Mouse (Mus musculus): ENCODE measurements around the gene Eipr1. TPM values are rescaled to one million over a fixed set of nuclear protein-coding genes. Genes with fewer than 3 reads are reported as not detected.

The Eipr1 gene
- polyA plus RNA-seq, 1 experiment from 2014 or later, result 24.9 TPM

DNA sequence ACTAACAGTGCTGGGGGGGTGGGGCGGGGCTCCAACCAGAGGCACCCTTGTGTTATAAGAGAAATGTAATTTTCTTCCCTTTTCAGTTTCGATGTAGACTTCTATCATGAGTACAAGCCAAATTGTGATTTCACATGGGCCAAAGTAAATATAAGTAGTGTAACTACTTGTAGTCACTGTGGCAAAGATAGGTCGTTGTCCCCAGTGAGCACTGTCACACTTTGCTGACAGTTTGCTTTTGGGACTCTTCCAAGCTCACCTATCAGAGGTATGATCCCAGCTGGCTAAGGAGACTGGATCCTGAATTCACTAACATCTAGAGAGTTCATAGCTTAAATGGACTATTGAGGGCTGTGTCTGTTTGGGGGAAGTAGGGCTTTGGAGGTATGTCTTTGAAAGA lies 49.3 kb downstream of the Eipr1 start:
- Histone ChIP-seq H3K9ac (ENCODE audit: low read length) (no peak overlapping the region), H3K27ac (ENCODE audit: low read length) (no peak overlapping the region), H3K4me3 (ENCODE audit: low read length) (no peak overlapping the region), H3K9me3 (replicated peaks; ENCODE audit: control insufficient read depth, low read length) (peaks cover 3% of the 10 kb centered on the region; the same call in 1 of the 2 replicates), H3K27me3 (ENCODE audit: control insufficient read depth, insufficient read depth, low read length) (no peaks in the 10 kb centered on the region), H3K4me1 (ENCODE audit: control insufficient read depth, insufficient read depth, low read length) (peaks cover 14% of the 10 kb centered on the region), H3K36me3 (ENCODE audit: control insufficient read depth, insufficient read depth) (no peaks in the 10 kb centered on the region), H3K4me2 (ENCODE audit: low read depth, low read length) (no peak overlapping the region)
- no peak for ATAC-seq (replicated peaks; ENCODE audit: extremely low read depth, insufficient read depth, low FRiP score)
- 65% methylated on average over 3 of the region's 3 CpGs for WGBS

DNA sequence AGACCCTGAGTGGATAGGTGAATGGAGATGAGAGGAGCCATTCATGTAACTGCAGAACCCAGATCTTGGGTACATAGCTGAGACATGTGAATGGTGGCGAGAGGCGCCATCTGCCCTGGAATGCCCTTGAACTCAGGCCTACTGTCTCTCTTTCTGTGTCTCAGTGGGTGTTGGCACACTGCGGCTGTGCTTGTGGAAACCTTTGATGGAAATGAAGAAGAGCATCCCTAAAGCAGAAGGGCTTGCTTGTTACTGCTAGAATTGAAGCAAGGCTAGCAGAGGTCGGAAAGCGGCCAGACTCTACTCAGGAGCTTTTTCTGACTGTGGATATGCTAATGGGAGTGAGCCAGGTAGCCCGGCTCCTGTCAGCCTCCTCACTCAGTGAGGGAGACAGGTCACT lies 50.1 kb downstream of the Eipr1 start:
- Histone ChIP-seq H3K36me3 (ENCODE audit: control insufficient read depth, insufficient read depth) (no peaks in the 10 kb centered on the region), H3K4me2 (ENCODE audit: low read depth, low read length) (no peak overlapping the region), H3K4me1 (ENCODE audit: control insufficient read depth, insufficient read depth, low read length) (peaks cover 14% of the 10 kb centered on the region), H3K9ac (ENCODE audit: low read length) (no peak overlapping the region), H3K9me3 (replicated peaks; ENCODE audit: control insufficient read depth, low read length) (peaks cover 3% of the 10 kb centered on the region; the same call in 1 of the 2 replicates), H3K27ac (ENCODE audit: low read length) (no peak overlapping the region), H3K27me3 (ENCODE audit: control insufficient read depth, insufficient read depth, low read length) (no peaks in the 10 kb centered on the region), H3K4me3 (ENCODE audit: low read length) (no peak overlapping the region)
- 93% methylated on average over 6 of the region's 6 CpGs for WGBS
- no peak for ATAC-seq (replicated peaks; ENCODE audit: extremely low read depth, insufficient read depth, low FRiP score)

DNA sequence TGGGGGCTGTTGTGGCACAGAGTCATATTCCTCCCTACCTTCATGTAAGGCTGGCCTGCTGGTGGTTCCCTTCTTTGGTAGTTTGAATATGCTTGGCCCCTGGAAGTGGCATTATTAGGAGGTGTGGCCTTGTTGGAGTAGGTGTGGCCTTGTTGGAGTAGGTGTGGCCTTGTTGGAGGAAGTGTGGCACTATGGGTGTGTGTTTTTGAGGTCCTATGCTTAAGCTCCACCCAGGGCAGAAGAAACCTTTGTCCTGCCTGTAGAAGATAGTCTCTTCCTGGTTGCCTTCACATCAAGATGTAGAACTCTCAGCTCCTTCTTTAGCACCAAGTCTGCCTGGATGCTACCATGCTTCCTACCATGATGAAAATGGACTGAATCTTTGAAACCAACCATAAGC lies 51.4 kb downstream of the Eipr1 start:
- H3K9ac ChIP-seq (ENCODE audit: low read length), result no peak overlapping the region
- no peaks in the 10 kb centered on the region for H3K27me3 ChIP-seq (ENCODE audit: control insufficient read depth, insufficient read depth, low read length)
- ATAC-seq (replicated peaks; ENCODE audit: extremely low read depth, insufficient read depth, low FRiP score), result no peak
- no peak overlapping the region for H3K4me3 ChIP-seq (ENCODE audit: low read length)
- H3K27ac ChIP-seq (ENCODE audit: low read length), result no peak overlapping the region
- H3K36me3 ChIP-seq (ENCODE audit: control insufficient read depth, insufficient read depth), result no peaks in the 10 kb centered on the region
- H3K4me1 ChIP-seq (ENCODE audit: control insufficient read depth, insufficient read depth, low read length), result peaks cover 14% of the 10 kb centered on the region
- peaks cover 3% of the 10 kb centered on the region; the same call in 1 of the 2 replicates for H3K9me3 ChIP-seq (replicated peaks; ENCODE audit: control insufficient read depth, low read length)
- H3K4me2 ChIP-seq (ENCODE audit: low read depth, low read length), result no peak overlapping the region

DNA sequence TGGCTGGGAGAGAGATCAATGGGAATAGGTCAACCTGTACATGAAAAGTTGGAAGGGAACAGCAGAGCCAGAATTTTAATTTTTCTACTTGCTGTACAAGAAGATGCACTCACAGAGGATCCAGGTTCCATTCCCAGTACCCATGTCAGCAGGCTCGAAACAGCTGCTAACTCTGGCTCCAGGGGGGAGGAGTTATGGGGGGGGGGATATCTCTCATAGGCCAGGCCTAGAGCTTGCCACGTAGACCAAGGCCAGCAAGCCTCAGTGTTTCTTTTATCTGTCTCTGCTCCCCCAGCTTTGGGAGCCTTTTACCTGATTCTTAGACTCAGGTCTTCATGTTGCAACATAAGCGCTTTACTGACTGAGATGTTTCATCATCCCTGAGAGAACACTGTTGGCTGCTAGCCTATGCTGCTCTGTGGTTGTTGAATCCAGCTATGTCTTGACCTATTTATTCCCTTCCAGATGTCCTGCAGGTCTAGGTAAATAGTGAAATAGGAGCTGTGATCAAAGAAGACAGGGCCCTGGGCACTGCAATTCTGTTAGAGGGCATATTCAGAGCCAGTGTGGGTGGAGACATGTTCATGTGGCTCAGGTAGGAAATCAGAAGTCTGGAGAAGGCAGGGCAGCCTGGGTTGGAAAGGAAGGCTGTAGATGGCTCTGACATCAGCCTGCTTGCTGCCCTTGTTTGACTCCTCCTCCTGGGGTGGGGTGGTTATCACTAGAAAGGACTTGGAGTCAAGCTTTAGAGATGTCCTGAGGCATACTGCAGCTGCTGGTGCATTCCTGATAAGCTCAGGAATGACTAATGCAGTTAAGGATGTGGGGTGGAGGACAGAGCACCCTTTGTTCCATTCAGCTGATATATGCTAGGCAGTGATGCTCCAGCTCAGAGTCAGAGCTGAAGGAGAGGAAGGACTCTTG lies 53.2 kb downstream of the Eipr1 start:
- ATAC-seq (replicated peaks; ENCODE audit: extremely low read depth, insufficient read depth, low FRiP score), result peak; percentile 37; the same call in 1 of the 2 replicates

DNA sequence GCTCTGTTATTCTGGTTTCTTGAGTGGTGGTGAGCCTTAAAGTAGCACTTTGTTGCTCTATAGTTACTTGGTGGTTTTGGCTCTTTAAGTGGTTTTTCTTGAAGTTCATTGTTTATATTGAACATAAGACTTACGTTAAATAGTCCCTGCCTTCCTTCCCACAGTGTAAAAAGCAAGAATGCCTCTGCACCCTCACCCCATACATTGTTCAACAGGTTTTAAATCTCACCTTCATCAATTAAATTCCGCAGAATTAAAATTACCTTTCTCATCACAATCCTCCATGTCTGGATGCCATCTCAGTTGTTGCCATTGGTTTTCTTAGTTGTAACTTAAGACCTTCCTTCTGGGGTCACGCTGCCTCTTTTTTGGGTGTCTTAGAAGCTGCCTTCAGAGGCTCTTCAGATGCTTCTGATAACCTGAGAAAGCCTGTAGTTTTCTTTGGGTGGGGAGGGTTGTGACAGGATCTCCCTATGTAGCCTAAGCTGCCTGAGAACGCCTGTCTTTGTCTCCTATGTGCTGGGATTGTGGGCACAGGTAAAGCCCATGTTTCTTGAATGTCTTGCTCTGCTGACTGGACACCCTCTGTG lies 57.3 kb downstream of the Eipr1 start:
- Histone ChIP-seq H3K9me3 (replicated peaks; ENCODE audit: control insufficient read depth, low read length) (no peaks in the 10 kb centered on the region), H3K4me2 (ENCODE audit: low read depth, low read length) (no peak overlapping the region), H3K27me3 (ENCODE audit: control insufficient read depth, insufficient read depth, low read length) (no peaks in the 10 kb centered on the region), H3K27ac (ENCODE audit: low read length) (no peak overlapping the region), H3K4me3 (ENCODE audit: low read length) (no peak overlapping the region), H3K4me1 (ENCODE audit: control insufficient read depth, insufficient read depth, low read length) (peaks cover 17% of the 10 kb centered on the region), H3K36me3 (ENCODE audit: control insufficient read depth, insufficient read depth) (no peaks in the 10 kb centered on the region), H3K9ac (ENCODE audit: low read length) (no peak overlapping the region)
- no peak for ATAC-seq (replicated peaks; ENCODE audit: extremely low read depth, insufficient read depth, low FRiP score)
- WGBS, result 82% methylated on average over 4 of the region's 4 CpGs

More for the DNA sequence above, 53.2 kb downstream of the Eipr1 start:
- Histone ChIP-seq H3K36me3 (ENCODE audit: control insufficient read depth, insufficient read depth) (no peaks in the 10 kb centered on the region), H3K9me3 (replicated peaks; ENCODE audit: control insufficient read depth, low read length) (no peaks in the 10 kb centered on the region), H3K4me3 (ENCODE audit: low read length) (no peak overlapping the region), H3K4me1 (ENCODE audit: control insufficient read depth, insufficient read depth, low read length) (peaks cover 14% of the 10 kb centered on the region), H3K9ac (ENCODE audit: low read length) (no peak overlapping the region), H3K27me3 (ENCODE audit: control insufficient read depth, insufficient read depth, low read length) (no peaks in the 10 kb centered on the region), H3K27ac (ENCODE audit: low read length) (0 out of 2 replicates have a peak overlapping the region, but pooled peaks have one; percentile 9), H3K4me2 (ENCODE audit: low read depth, low read length) (no peak overlapping the region)
- 62% methylated on average over 3 of the region's 3 CpGs for whole genome bisulfite sequencing

DNA sequence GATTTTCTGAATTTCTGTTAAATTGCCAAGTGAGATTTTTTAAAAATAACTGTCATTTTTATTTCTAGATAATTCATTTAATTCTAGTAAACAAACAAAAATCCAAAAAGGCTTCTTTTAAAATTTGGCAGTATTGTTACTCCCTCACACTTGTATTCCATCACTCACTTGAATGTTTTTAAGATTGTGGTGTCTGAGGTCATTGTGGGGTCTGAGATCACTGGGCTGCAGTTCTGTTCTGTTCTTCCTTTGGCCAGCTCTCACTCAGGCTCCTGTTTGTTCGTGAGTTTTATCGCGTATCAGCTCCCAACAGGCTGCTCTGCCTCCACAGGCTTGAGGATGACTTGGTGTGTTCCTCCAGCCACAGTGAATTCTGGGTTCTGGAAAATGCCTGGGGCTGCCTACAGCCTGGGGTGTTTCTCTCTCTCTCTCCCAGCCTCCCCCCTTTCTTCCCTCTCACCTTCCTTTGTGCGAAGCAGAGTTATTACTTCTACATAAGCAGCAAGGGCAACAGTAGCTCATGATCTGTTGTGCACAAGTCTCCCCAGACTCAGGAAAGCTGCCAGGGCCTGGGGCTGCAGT lies 58.2 kb downstream of the Eipr1 start:
- H3K27ac ChIP-seq (ENCODE audit: low read length), result no peak overlapping the region
- H3K9me3 ChIP-seq (replicated peaks; ENCODE audit: control insufficient read depth, low read length), result no peaks in the 10 kb centered on the region
- H3K4me1 ChIP-seq (ENCODE audit: control insufficient read depth, insufficient read depth, low read length), result peaks cover 13% of the 10 kb centered on the region
- no peak overlapping the region for H3K4me3 ChIP-seq (ENCODE audit: low read length)
- no peaks in the 10 kb centered on the region for H3K36me3 ChIP-seq (ENCODE audit: control insufficient read depth, insufficient read depth)
- peak; percentile 31; the same call in 1 of the 2 replicates for ATAC-seq (replicated peaks; ENCODE audit: extremely low read depth, insufficient read depth, low FRiP score)
- H3K9ac ChIP-seq (ENCODE audit: low read length), result no peak overlapping the region; the same call in 1 of the 2 replicates
- no peaks in the 10 kb centered on the region for H3K27me3 ChIP-seq (ENCODE audit: control insufficient read depth, insufficient read depth, low read length)
- no peak overlapping the region for H3K4me2 ChIP-seq (ENCODE audit: low read depth, low read length)
- WGBS, result 36% methylated on average over 4 of the region's 4 CpGs

DNA sequence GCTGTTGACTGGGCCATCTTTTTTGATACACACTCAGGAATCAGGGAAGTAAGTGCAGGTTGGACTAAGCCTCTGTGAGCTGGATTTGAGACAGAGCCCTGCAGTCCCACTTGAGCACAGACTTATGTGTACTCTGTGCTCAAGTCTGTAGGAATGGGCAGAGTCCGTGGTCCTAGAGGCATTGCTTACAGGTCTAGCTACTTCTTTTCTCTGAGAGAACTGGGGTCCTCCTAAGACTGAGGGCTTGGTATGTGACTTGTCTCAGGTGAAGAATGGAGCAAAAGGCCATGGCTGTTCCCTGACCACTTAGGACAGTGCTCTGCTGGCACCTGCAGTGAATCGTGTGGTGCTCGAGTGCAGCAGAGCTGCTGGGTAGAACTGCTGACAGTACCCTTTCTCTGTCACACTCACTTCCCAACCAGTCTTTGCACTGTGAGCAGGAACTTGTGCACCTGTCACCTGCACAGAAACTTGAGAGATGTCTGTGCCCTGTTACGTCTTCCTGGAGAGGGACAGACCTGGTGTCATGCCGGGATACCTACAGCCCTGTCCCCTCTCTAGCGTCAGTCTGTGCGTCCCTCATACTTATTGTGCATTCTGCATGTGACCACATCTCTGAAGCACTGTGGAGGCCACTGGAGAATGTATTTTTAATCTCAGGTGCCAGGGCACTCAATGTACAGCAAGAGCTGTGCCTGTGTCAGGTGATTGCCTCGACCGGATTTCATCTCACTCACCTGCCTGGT lies 65.3 kb downstream of the Eipr1 start:
- Histone ChIP-seq H3K9me3 (replicated peaks; ENCODE audit: control insufficient read depth, low read length) (no peaks in the 10 kb centered on the region), H3K4me2 (ENCODE audit: low read depth, low read length) (no peak overlapping the region; the same call in 1 of the 2 replicates), H3K27ac (ENCODE audit: low read length) (no peak overlapping the region), H3K4me1 (ENCODE audit: control insufficient read depth, insufficient read depth, low read length) (peaks cover 11% of the 10 kb centered on the region), H3K36me3 (ENCODE audit: control insufficient read depth, insufficient read depth) (no peaks in the 10 kb centered on the region), H3K4me3 (ENCODE audit: low read length) (no peak overlapping the region), H3K27me3 (ENCODE audit: control insufficient read depth, insufficient read depth, low read length) (no peaks in the 10 kb centered on the region), H3K9ac (ENCODE audit: low read length) (no peak overlapping the region)
- 32% methylated on average over 9 of the region's 9 CpGs for WGBS
- no peak for ATAC-seq (replicated peaks; ENCODE audit: extremely low read depth, insufficient read depth, low FRiP score)

DNA sequence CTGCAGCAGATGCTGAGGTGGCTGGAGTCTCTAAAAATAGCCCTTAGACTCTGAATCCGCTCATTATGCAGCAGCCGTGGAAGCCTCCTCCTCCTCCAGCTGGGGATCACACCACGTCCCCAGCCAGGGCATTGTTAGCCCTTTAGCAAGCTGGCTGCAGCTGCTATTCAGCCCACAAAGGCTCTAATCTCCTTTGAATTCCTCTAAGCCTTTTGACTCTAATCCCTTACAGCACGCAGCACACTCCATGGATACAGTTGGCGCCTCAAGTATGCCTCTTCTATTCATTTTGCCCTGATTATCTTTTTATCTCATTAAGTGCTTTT lies 65.8 kb downstream of the Eipr1 start:
- WGBS, result 18% methylated on average over 5 of the region's 5 CpGs
- Histone ChIP-seq H3K4me2 (ENCODE audit: low read depth, low read length) (no peak overlapping the region; the same call in 1 of the 2 replicates), H3K9me3 (replicated peaks; ENCODE audit: control insufficient read depth, low read length) (no peaks in the 10 kb centered on the region), H3K4me1 (ENCODE audit: control insufficient read depth, insufficient read depth, low read length) (peaks cover 11% of the 10 kb centered on the region), H3K27ac (ENCODE audit: low read length) (no peak overlapping the region), H3K36me3 (ENCODE audit: control insufficient read depth, insufficient read depth) (no peaks in the 10 kb centered on the region), H3K27me3 (ENCODE audit: control insufficient read depth, insufficient read depth, low read length) (no peaks in the 10 kb centered on the region), H3K4me3 (ENCODE audit: low read length) (no peak overlapping the region), H3K9ac (ENCODE audit: low read length) (no peak overlapping the region)
- peak; percentile 57 for ATAC-seq (replicated peaks; ENCODE audit: extremely low read depth, insufficient read depth, low FRiP score)
